Mouse (Mus musculus) myocyte (in vitro differentiated cells): ENCODE data around the gene Aldh3a1. TPM values are rescaled to one million over a fixed set of nuclear protein-coding genes. Genes with fewer than 3 reads are reported as not detected.

ENCODE experiments used
- H3K27me3 ChIP-seq: one replicate; pipeline ENCODE4 v1.6.1; 2011; ENCODE audit not compliant: control insufficient read depth, insufficient read depth, insufficient read length
- H3K36me3 ChIP-seq: one replicate; pipeline ENCODE4 v1.6.1; 2011; ENCODE audit not compliant: control insufficient read depth, insufficient read depth
- H3K4me2 ChIP-seq: one replicate; pipeline ENCODE4 v1.6.1; 2011; ENCODE audit warnings: low read depth, control low read depth
- H3K4me3 ChIP-seq: one replicate; pipeline ENCODE4 v1.5.1; 2011; ENCODE audit warnings: mild to moderate bottlenecking, control low read depth, moderate library complexity
- H3K79me2 ChIP-seq: one replicate; pipeline ENCODE4 v1.6.1; 2011; ENCODE audit not compliant: control insufficient read depth, insufficient read depth
- H3ac ChIP-seq: one replicate; pipeline ENCODE4 v1.6.1; 2011; ENCODE audit not compliant: control insufficient read depth, insufficient read length
- CEBPB ChIP-seq: IDR thresholded peaks from 2 replicates; pipeline ENCODE4 v1.6.1; 2011; ENCODE audit warnings: mild to moderate bottlenecking, moderate library complexity; ENCODE audit not compliant: poor library complexity, insufficient read depth, severe bottlenecking
- E2F4 ChIP-seq: IDR thresholded peaks from one replicate; pipeline ENCODE4 v1.6.1; 2011; ENCODE audit warnings: mild to moderate bottlenecking, control low read depth, moderate library complexity; ENCODE audit not compliant: insufficient read depth
- MAX ChIP-seq: IDR thresholded peaks from one replicate; pipeline ENCODE4 v1.6.1; 2011; ENCODE audit warnings: low read depth, mild to moderate bottlenecking, control low read depth
- MYOD1 ChIP-seq, 3 experiments: IDR thresholded peaks; one replicate each; pipeline ENCODE4 v1.6.1; 2011; ENCODE audit warnings: control low read depth in 2 of 3, low read depth in 2 of 3, mild to moderate bottlenecking in 2 of 3, moderate library complexity in 1 of 3; ENCODE audit not compliant: insufficient read length in 2 of 3, control insufficient read depth in 1 of 3
- MYOG ChIP-seq, 3 experiments: IDR thresholded peaks; one replicate each; pipeline ENCODE4 v1.6.1; 2011; ENCODE audit warnings: control low read depth in 2 of 3, low read depth in 2 of 3, mild to moderate bottlenecking in 2 of 3; ENCODE audit not compliant: insufficient read length in 2 of 3, control insufficient read depth in 1 of 3, insufficient read depth in 1 of 3
- POLR2A ChIP-seq: IDR thresholded peaks from one replicate; pipeline ENCODE4 v1.6.1; 2011; ENCODE audit warnings: low read depth, mild to moderate bottlenecking, control low read depth, moderate library complexity; ENCODE audit not compliant: insufficient read length
- POLR2AphosphoS2 ChIP-seq: IDR thresholded peaks from one replicate; pipeline ENCODE4 v1.6.1; 2011; ENCODE audit warnings: low read depth, control low read depth; ENCODE audit not compliant: insufficient read length
- REST ChIP-seq: IDR thresholded peaks from one replicate; pipeline ENCODE4 v1.6.1; 2011; ENCODE audit warnings: mild to moderate bottlenecking, control low read depth, moderate library complexity; ENCODE audit not compliant: insufficient read depth, insufficient read length
- SRF ChIP-seq: IDR thresholded peaks from one replicate; pipeline ENCODE4 v1.6.1; 2011; ENCODE audit warnings: low read depth; ENCODE audit not compliant: control insufficient read depth, insufficient read length
- TCF12 ChIP-seq: IDR thresholded peaks from one replicate; pipeline ENCODE4 v1.6.1; 2011; ENCODE audit warnings: mild to moderate bottlenecking, control low read depth; ENCODE audit not compliant: poor library complexity, insufficient read depth, severe bottlenecking
- TCF3 ChIP-seq: IDR thresholded peaks from one replicate; pipeline ENCODE4 v1.6.1; 2011; ENCODE audit warnings: low read depth, control low read depth; ENCODE audit not compliant: insufficient read length
- USF1 ChIP-seq: IDR thresholded peaks from one replicate; pipeline ENCODE4 v1.6.1; 2011; ENCODE audit warnings: low read depth, mild to moderate bottlenecking, control low read depth, moderate library complexity
- polyA plus RNA-seq: library from polyadenylated mRNA; unstranded; fragments of >200 nt; fragmentation: generic; extraction: Trizol; gene quantifications from one replicate; pipeline ENCODE4 v1.2.1, GENCODE M21; 2012; ENCODE audit warnings: missing spikeins

The Aldh3a1 gene
- polyA plus RNA-seq, 1 experiment = 4.2 TPM

DNA sequence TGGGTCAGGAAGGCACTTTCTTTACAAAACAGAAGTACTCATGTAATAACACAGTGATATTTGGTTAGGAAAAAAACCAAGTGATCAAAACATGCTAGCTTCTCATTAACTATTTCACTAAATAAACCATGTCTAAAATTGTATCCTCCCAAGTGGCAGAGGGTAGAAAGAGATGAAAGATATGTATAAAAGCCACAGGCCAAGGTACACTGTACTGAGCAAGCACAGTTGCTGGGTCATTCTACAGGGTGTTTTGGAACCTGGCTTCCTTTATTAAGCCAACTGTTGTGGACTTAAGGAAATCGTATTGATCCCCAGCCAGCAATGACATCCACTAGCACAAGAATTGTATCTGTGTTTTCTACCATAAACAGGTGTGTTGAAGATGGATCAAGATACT is 56.5 kb downstream of the Aldh3a1 start:
- Histone ChIP-seq H3K27me3 (no peaks in the 10 kb centered on the region), H3K4me2 (no peak overlapping the region), H3K79me2 (peaks cover 8% of the 10 kb centered on the region), H3K36me3 (peaks cover 36% of the 10 kb centered on the region), H3ac (no peak overlapping the region), H3K4me3 (no peak overlapping the region)
- no peak for TF ChIP-seq TCF3
- TF ChIP-seq POLR2A = no peak
- TF ChIP-seq SRF = no peak
- TF ChIP-seq USF1 = no peak
- no peak for TF ChIP-seq TCF12
- TF ChIP-seq MYOG (IDR thresholded peaks at IDR 0.05; ENCODE audit: control insufficient read depth in 1 of 3, insufficient read depth in 1 of 3, insufficient read length in 2 of 3, low read depth in 2 of 3) = no peak
- no peak for TF ChIP-seq MYOD1 (IDR thresholded peaks at IDR 0.05; ENCODE audit: control insufficient read depth in 1 of 3, insufficient read length in 2 of 3, low read depth in 2 of 3)
- TF ChIP-seq REST = no peak
- no peak for TF ChIP-seq CEBPB
- TF ChIP-seq POLR2AphosphoS2 = no peak
- no peak for TF ChIP-seq MAX
- TF ChIP-seq E2F4 = no peak

- peaks cover 16% of the 10 kb centered on the region for H3K36me3 ChIP-seq
- H3ac ChIP-seq = peak within 1 kb of the TSS; percentile 35
- peak within 1 kb of the TSS; percentile 90 for H3K4me2 ChIP-seq
- peaks cover 8% of the 10 kb centered on the region for H3K79me2 ChIP-seq
- TF ChIP-seq SRF = peak; percentile 56
- no peak for TF ChIP-seq REST
- TF ChIP-seq MYOG (IDR thresholded peaks at IDR 0.05; ENCODE audit: control insufficient read depth in 1 of 3, insufficient read depth in 1 of 3, insufficient read length in 2 of 3, low read depth in 2 of 3) = peak in 2 of 3 experiments; percentile 4 to 40
- TF ChIP-seq USF1 = peak; percentile 100
- TF ChIP-seq MYOD1 (IDR thresholded peaks at IDR 0.05; ENCODE audit: control insufficient read depth in 1 of 3, insufficient read length in 2 of 3, low read depth in 2 of 3) = no peak
- no peak for TF ChIP-seq E2F4
- TF ChIP-seq TCF3 = no peak
- TF ChIP-seq POLR2A = peak; percentile 99
- TF ChIP-seq POLR2AphosphoS2 = peak; percentile 99
- peak within 1 kb of the TSS; percentile 80 for H3K4me3 ChIP-seq
- H3K27me3 ChIP-seq = no peaks in the 10 kb centered on the region
These were observed 59.5 kb downstream of the Aldh3a1 start, which contains the start of gene Aldh3a2 for GRCm38 (mm10) chr11:61266551-61267533. TSS of gene Aldh3a2 (minus strand) at chr11:61267464.

Other genes with a start within 250 kb of the Aldh3a1 start
- gene Kcnj12, start 185.0 kb upstream of the Aldh3a1 start, polyA plus RNA-seq = 12.5 TPM
- gene Tnfrsf13b, start 80.8 kb upstream of the Aldh3a1 start, polyA plus RNA-seq = 0.04 TPM
- gene Usp22, start 32.5 kb upstream of the Aldh3a1 start, polyA plus RNA-seq = 58.8 TPM
- 28.6 TPM for gene Aldh3a2, start 59.9 kb downstream of the Aldh3a1 start, polyA plus RNA-seq
- 0.01 TPM for gene Slc47a2, start 135.3 kb downstream of the Aldh3a1 start, polyA plus RNA-seq
- gene Slc47a1, start 170.8 kb downstream of the Aldh3a1 start, polyA plus RNA-seq = 0.05 TPM
- not detected for gene Rnf112, start 246.6 kb downstream of the Aldh3a1 start, polyA plus RNA-seq